Mouse (Mus musculus) thymus, postnatal 10 days (tissue): ENCODE measurements around the gene Edc4.

Experiments
- DNase-seq, 2 experiments: peaks; one replicate each; pipeline ENCODE4 v3.0.0; 2021; ENCODE audit warnings: low spot score in 2 of 2

Gene Edc4

DNA sequence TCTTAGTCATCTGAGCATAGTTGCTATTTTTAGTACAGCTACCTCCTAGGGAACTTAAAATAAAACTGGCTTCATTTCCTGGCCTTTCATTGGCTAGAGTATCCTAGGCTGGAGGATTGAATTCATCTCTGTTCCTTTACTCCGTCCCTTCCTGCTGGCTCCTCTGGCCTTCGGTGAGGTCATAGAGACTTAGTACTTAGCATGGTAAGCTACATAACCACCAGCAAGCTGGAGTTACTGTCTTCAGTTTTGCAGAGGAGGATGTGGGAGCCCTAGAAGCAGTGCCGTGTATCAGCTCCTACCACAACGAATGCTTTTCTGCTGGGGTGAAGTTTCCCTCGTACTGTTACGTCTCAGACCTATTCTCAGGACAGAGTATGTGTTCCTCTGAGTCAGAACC lies 6.4 kb upstream of the Edc4 start:
- no peak for DNase-seq

DNA sequence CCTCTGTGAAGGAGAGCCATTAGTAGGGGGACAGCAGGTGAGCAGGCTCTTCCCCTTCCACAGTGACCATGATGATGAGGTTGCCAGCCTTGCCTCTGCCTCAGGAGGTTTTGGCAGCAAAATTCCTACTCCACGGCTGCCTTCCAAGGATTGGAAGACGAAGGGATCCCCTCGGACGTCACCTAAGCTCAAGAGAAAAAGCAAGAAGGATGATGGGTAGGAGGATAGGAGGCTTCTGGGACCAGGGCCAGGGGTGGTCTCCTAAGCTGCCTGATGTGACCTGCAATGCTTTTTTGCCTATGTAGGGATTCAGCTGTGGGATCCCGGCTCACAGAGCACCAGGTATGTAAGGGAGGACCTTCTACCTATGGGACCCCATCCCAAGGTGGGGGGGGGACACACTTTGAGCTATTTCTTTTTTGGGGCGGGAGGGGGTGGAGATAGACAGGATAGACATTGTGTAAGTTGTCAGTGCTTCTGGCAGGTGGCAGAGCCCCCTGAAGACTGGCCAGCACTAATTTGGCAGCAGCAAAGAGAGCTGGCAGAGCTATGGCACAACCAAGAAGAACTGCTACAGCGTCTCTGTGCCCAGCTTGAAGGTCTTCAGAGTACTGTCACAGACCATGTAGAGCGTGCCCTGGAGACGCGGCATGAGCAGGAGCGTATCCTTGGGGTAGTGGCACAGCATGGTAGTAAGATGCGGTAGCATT lies 9.2 kb downstream of the Edc4 start:
- no peak for DNase-seq

- no peak for DNase-seq
These were observed 10.2 kb downstream of the Edc4 start for GRCm38 (mm10) chr8:105890870-105891269.

DNA sequence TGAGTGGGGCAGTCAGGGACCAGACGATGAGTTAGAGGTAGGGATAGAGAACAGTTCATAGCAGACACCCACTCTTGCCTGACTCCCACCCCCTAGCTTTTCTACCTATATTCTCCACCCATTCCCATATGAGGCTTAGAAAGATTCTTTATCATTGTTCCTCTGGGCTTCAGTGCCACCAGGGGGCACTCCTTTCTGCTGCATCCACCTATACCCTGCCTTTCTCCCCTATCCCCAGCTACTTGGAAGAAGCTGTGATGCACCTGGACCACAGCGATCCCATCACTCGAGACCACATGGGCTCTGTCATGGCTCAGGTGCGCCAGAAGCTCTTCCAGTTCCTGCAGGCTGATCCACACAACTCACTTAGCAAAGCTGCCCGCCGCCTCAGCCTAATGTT lies 11.8 kb downstream of the Edc4 start:
- peak in 1 of 2 experiments; percentile 32 for DNase-seq

DNA sequence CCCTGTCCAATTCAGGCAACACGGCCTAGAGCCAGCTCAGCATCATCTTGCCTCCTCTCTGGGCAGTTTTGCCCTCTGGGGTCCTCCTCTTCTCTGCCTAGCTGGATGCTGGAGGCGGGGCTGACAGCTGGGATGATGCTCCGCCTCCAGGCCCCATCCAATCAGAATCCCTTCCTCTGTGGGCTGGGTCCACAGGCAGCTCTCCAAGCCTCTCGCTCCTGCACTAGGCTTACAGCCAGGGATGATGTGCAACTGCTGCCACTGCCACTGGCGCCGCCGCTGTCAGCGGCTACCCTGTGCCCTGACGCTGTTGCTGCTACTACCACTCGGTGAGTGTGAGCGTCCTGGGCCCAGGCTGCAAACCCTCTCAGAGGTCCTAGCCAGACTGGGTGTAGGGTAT lies 12.7 kb downstream of the Edc4 start, which contains the start of gene Nrn1l:
TSS of gene Nrn1l (plus strand) at position 229 of the 400 bp plus-strand sequence.
- no peak for DNase-seq

DNA sequence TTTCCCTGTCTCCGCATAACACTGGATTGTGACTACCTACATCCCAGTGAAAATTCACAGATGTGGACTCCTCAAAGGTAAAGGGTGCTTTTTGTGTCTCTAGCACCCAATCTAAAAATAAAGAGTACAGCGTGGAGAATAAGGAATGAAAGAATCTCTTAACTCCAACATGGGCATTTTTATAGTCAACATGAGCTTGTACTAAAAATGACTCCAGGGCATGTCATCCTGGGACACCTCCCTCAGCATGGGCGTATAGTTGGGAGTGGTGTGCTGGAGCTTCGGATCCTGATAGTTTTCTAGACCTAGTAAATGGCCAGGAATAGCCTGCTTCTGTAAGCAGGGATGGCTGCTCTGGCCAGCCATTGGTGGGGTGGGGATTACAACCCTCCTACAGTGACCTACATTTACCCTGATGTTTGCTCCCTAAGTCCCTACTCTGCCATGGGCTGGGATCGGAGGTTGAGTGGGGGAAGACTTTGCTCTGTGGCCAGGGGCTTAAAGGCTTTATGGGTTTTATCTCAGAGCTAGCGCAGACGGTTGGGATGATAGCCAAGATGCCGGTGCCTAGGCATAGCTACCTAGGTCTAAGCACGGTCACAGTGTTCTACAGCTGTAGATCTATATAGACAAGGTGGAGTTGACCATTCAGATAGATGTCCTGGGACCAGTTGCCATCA lies 17.3 kb downstream of the Edc4 start:
- DNase-seq, result no peak

DNA sequence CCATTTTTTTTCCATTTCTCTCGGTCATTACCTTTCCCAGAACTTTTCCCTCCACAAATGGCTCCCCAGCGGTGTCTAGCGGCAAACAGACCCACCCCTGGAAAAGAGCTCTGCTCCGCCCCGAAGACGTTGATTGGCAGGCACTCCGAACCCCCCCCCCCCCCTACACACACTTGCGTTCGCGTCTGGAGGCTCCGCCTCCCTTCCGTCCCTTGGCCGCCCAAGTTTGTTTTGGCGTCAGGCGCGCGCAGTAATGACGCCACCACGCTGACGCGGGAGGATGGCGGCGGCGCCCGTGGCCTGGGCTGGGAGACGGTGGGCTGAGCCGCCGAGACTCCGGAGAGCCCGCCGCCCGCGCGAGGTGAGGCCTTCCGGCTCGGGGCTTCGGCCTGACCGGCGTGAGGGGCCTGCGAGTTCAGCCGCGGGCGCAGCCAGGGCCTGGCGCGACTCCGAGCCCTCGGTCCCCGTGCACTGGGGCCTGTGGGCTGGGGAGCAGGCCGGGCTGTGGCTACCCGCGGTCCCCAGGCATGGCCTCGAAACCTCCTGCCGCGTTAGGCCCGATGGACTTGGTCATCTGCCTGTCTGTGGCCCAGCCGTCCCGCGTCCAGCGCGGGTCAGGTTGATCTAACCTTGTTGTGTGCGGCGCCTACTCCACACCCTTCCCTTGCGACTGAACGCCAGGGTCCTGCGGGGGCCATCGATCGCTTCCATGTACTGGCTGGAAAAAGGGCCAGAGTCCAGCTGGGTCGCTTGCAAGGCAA lies 19.7 kb downstream of the Edc4 start, which contains the start of gene Pskh1:
TSS of gene Pskh1 (plus strand) at position 262 of the 761 bp plus-strand sequence.
- DNase-seq, result peak; percentile 89 to 93

GRCm38 (mm10) chr8:105900941-105901616 lies 20.4 kb downstream of the Edc4 start:
- no peak for DNase-seq

- no peak for DNase-seq
These were observed 38.7 kb downstream of the Edc4 start for GRCm38 (mm10) chr8:105919390-105919789.

- no peak for DNase-seq
These were observed 44.4 kb downstream of the Edc4 start for GRCm38 (mm10) chr8:105925123-105925522.

GRCm38 (mm10) chr8:105930602-105931001 lies 49.9 kb downstream of the Edc4 start:
- peak; percentile 76 to 95 for DNase-seq

GRCm38 (mm10) chr8:105931271-105931670 lies 50.6 kb downstream of the Edc4 start:
- no peak for DNase-seq

- DNase-seq, result no peak
These were observed 51.8 kb downstream of the Edc4 start for GRCm38 (mm10) chr8:105932525-105932924.

DNA sequence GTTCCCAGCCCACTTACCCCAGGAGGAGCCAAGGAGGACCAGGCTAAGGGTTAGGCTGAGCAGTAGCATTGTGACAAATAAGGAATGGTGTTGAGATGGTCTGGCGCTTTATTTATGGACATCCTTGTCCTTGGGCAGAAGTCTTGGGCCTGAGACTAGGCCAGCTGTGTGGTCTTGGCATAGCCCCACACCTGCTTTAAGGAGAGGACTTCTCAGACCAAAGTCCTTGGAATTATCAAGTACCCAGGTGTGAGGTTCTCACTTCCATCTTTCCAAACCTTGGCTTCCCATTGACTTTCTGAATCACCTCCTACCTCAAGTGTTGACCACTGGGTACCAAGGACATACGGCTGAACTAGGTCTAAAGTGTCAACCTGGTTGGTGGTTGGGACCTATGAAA lies 53.1 kb downstream of the Edc4 start, which contains the start of gene Ctrl:
TSS of gene Ctrl (minus strand) at position 101 of the 400 bp plus-strand sequence.
- no peak for DNase-seq

DNA sequence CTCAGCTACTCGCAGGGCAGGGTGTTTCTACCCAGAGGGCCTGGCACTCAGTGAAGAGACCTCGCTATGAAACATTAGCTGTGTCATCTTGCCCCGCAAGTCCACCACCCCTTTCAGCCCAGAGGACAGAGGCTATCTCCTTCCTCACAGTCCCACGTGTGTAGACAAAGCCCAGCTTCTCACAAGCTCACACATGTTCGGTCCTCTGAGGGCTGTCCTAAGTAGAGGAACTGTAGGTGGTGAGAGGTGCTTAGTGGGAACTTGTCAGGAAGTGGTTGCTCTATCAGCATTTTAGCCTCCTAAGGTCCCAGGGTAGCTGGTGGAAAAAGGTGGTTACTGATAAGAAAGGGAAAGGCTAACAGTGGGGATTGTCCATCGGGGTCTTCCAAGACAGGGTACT lies 54.4 kb downstream of the Edc4 start:
- no peak for DNase-seq

- no peak for DNase-seq
These were observed 55.4 kb downstream of the Edc4 start for GRCm38 (mm10) chr8:105935863-105936603.

GRCm38 (mm10) chr8:105936866-105937475 lies 56.3 kb downstream of the Edc4 start:
- peak; percentile 47 to 57 for DNase-seq

DNA sequence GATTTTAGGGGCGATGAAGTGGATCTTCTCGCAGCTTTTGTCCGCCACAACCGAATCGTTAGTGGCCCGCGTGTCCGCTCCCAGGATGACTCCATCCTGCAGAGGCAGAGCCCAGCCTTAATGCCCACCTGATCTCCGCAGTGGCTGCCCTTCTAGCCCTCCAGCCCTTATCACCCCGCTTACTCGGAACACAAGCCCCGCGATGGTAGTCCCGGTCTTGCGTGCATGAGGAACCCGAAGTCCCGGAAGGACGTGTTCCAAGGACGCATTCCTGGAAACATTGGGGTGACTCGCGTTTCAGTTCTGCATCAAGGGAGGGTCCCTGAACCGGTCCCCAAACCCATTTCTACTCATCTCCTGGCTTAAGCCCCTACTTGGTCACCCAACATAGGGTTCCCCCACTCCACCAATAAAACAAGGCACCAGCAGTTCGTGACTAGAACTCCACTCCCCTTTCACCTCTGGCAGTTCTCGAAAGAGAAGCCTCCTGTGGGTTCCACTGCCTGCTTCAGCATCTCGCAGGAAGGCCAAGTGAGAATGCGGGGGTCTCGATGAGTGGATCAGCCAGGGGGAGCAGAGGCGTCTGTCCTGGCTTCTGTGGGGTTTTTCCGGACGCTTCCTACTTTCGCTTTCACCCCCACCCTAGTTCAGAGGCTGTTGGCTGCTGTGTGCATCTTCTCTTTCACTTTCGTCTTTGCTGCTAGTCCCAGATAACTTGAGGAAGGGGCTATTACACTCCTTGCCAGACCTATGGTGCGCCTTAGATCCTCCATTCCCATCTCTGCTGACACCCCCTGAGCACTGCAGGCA lies 57.0 kb downstream of the Edc4 start:
- peak; percentile 30 to 49 for DNase-seq

GRCm38 (mm10) chr8:105938306-105938669 lies 57.6 kb downstream of the Edc4 start, which contains the start of gene Psmb10:
Gene Psmb10 (minus strand): TSS chr8:105938444.
- DNase-seq, result no peak

DNA sequence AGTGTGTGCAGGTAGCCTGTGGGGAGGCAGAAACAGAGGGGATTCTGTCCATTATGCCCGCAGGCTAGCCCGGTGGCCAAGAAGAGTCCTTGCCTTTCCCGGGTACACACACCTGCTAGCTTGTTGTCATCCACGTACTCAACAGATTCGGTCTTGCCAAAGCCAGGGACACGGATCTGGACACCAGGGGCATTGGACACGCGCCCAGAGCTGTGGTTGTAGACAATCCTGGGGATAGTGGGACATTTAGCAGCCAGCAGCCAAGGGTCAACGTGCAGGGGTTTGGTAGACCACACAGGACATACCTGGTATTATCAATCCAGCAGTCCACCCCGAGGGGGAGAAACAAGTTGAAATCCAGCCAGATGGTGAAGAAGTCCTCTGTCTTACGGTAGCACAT lies 61.3 kb downstream of the Edc4 start:
- no peak for DNase-seq
